Mouse (Mus musculus): ENCODE measurements around the gene Dtx4. TPM values are rescaled to one million over a fixed set of nuclear protein-coding genes. Genes with fewer than 3 reads are reported as not detected.
"Not testable (repeated sequence)": the region's sequence is repeated elsewhere in the genome, so short reads cannot be mapped to it uniquely, and the experiment has no call there.

Gene Dtx4
- total RNA-seq (2014; rRNA removed; ENCODE audit: low replicate concordance) = 1.5 and 3.8 TPM in 2 replicates
- 1.2 and 1.3 TPM in 2 replicates for polyA plus RNA-seq (2015; fragmentation: Nextera tagmentation; extraction: Ambion mirVana)

DNA sequence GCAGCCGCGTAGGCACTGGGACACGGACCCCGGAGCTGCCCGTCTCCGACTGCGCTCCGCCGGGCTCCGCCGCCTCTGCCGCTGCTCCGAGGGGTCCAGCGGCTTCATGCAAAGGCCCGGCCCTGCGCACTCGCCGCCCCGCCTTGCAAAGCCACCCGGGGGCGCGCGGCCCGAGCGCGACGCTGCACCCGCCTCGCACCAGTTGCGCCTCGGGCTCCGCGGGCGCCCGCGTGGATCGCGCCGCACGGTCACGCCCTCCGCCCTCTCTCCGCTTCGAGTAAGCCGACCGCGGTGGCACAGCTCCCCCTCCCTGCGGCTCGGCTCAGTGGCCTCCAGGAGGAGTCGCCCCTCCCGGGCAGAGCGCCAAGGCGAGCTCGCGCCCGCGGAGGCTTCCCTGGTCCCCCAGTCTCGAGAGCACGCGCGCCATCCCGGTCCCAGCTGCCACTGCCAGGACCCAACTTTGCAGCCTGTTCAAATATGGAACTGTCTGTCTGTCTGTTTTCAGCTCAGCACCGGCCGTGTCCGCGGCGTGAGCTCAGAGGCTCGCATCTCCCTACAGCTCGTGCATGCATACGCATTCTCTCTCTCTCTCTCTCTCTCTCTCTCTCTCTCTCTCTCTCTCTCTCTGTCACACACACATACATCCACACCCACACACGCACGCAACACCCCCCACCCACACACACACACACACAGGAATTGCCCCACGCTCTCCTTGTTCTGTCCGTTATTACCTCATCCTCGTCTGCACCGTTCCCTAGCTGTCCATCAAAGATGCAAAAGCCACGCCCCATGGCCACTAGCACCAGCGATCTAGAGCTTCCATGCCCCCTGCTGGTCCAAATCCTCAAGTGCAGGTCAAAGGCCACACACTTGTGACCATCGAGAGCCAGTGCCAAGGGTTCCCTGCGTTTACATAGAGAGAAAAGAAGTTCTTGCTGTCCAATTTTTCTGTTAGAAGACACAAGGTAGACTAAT, at the start of gene Dtx4:
Gene Dtx4, minus strand, starts transcription at position 85 of the 978 bp plus-strand sequence.
- peak within 1 kb of the TSS; percentile 95 for H3K4me2 ChIP-seq (ENCODE audit: low read depth, low read length)
- WGBS = under 1% methylated on average over 74 of the region's 80 CpGs
- H3K27me3 ChIP-seq (ENCODE audit: control insufficient read depth, insufficient read depth, low read length) = peaks cover 16% of the 10 kb centered on the region
- H3K4me1 ChIP-seq (ENCODE audit: control insufficient read depth, insufficient read depth) = no peaks in the 10 kb centered on the region
- DNase-seq (ENCODE audit: low spot score) (peak; percentile 88), ATAC-seq (ENCODE audit: insufficient read depth, low read depth) (peak; percentile 90)
- no peaks in the 10 kb centered on the region for H3K36me3 ChIP-seq (replicated peaks; ENCODE audit: control insufficient read depth, insufficient read depth, low read length)
- H3K9ac ChIP-seq (replicated peaks; ENCODE audit: low read depth, low read length) = peak within 1 kb of the TSS; percentile 51
- H3K9me3 ChIP-seq (replicated peaks; ENCODE audit: control insufficient read depth, low read length) = no peaks in the 10 kb centered on the region
- TF ChIP-seq CTCF (IDR thresholded peaks at IDR 0.05; ENCODE audit: low read depth) (peak; percentile 98), EP300 (IDR thresholded peaks at IDR 0.05; ENCODE audit: low read depth) (no peak)
- H3K27ac ChIP-seq (ENCODE audit: low read depth) = peak within 1 kb of the TSS; percentile 49
- peak within 1 kb of the TSS; percentile 59 for H3K4me3 ChIP-seq (ENCODE audit: low read depth, low read length)

DNA sequence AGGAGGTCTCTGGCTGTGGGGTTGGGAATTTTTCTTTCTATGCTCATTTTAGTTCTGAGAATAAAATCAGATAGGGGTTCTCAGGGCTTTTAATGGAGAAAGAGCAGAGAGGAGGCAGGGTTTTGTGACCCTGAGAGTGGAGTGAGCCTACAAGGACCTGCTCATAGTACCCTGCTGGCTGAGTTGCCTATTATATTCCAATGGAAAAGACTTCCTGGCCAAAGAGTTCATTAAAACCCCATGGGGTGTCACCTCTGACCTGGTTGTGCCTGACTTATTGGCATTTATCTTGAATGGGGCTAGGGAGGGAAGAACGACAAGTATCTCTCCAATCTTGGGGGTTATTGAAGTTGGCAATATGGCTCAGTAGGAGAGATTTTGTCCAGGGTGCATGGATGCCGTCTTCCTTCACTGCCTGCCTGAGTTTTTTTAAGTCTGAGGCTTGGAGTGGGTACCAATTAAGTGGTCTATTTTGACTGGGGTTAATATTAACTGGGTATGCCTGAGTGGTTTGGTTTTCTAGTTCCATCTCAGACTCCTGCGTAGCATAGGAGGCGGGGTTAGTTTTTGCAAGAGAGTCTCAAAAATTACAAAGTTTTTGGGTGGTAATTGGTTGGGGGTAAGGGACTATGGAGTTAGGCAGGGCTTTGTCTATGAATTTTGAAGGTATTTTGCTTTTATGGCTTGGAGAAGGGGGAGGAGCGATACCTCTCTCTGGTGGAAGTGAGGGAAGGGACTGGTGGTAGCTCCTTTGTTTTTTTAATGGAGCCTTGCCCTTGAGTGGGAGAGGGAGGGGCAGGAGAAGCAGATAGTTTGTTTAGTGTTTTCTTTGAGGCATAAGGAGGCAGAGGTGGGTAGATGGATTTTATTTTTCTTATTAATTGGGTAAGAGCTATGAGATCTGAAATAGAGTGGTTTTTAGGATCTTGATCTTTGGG, 49.0 kb upstream of the Dtx4 start:
- H3K4me2 ChIP-seq (ENCODE audit: low read depth, low read length) = no peak overlapping the region
- H3K4me1 ChIP-seq (ENCODE audit: control insufficient read depth, insufficient read depth) = no peaks in the 10 kb centered on the region
- no peaks in the 10 kb centered on the region for H3K27me3 ChIP-seq (ENCODE audit: control insufficient read depth, insufficient read depth, low read length)
- ATAC-seq (ENCODE audit: insufficient read depth, low read depth) (no peak), DNase-seq (ENCODE audit: low spot score) (no peak)
- no peak overlapping the region for H3K4me3 ChIP-seq (ENCODE audit: low read depth, low read length)
- no peaks in the 10 kb centered on the region for H3K36me3 ChIP-seq (replicated peaks; ENCODE audit: control insufficient read depth, insufficient read depth, low read length)
- H3K9me3 ChIP-seq (replicated peaks; ENCODE audit: control insufficient read depth, low read length) = no peaks in the 10 kb centered on the region
- no peak overlapping the region for H3K27ac ChIP-seq (ENCODE audit: low read depth)
- TF ChIP-seq CTCF (IDR thresholded peaks at IDR 0.05; ENCODE audit: low read depth) (no peak), EP300 (IDR thresholded peaks at IDR 0.05; ENCODE audit: low read depth) (no peak)
- 78% methylated on average over 5 of the region's 5 CpGs for WGBS
- H3K9ac ChIP-seq (replicated peaks; ENCODE audit: low read depth, low read length) = no peak overlapping the region

DNA sequence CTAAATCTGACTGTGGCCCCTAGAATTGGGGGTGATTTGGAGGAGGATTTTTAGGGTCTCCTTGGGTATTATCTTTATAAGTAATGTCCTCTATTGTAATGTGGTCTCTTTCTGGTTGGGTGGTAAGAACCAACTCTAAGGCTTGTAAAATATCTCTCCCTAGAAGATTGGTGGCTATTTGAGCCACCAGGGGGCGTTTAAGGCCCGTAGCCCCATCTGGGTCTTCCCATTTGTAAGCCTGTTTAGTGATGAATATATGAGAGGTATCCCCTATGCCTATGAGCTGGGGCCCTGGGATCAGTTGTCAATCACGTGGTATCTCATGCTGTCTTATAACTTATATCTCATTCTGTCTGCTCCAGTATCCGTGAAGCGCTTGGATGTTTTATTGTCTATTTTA, 47.9 kb upstream of the Dtx4 start:
- 69% methylated on average over 5 of the region's 5 CpGs for WGBS
- Histone ChIP-seq H3K36me3 (replicated peaks; ENCODE audit: control insufficient read depth, insufficient read depth, low read length) (no peaks in the 10 kb centered on the region), H3K4me2 (ENCODE audit: low read depth, low read length) (no peak overlapping the region), H3K9me3 (replicated peaks; ENCODE audit: control insufficient read depth, low read length) (no peaks in the 10 kb centered on the region), H3K4me3 (ENCODE audit: low read depth, low read length) (no peak overlapping the region), H3K4me1 (ENCODE audit: control insufficient read depth, insufficient read depth) (no peaks in the 10 kb centered on the region), H3K27ac (ENCODE audit: low read depth) (no peak overlapping the region), H3K9ac (replicated peaks; ENCODE audit: low read depth, low read length) (no peak overlapping the region), H3K27me3 (ENCODE audit: control insufficient read depth, insufficient read depth, low read length) (no peaks in the 10 kb centered on the region)
- no peak for DNase-seq (ENCODE audit: low spot score)
- no peak for TF ChIP-seq EP300 (IDR thresholded peaks at IDR 0.05; ENCODE audit: low read depth)
- TF ChIP-seq CTCF (IDR thresholded peaks at IDR 0.05; ENCODE audit: low read depth) = peak; percentile 42
- ATAC-seq (ENCODE audit: insufficient read depth, low read depth) = no peak

DNA sequence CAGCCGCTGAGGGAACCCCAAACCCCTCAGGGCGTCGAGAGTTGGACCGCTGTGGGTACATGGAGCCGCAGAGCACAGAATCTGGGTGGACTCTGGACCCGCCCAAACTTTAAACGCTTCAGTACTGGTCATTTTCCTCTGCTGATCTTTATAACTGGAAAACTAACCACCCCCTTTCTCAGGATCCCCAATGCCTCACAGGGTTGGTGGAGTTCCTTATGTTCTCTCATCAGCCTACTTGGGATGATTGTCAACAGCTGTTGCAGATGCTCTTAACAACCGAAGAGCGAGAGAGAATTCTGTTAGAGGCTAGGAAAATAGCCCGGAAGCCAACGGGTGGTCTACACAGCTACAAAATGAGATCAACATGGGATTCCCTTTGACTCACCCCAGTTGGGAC, 44.2 kb upstream of the Dtx4 start, which contains the start of gene Fam111a:
Gene Fam111a, plus strand, starts transcription at position 301 of the 400 bp plus-strand sequence.
- H3K4me3 ChIP-seq (ENCODE audit: low read depth, low read length); H3K27me3 ChIP-seq (ENCODE audit: control insufficient read depth, insufficient read depth, low read length); H3K27ac ChIP-seq (ENCODE audit: low read depth); DNase-seq (ENCODE audit: low spot score); H3K36me3 ChIP-seq (replicated peaks; ENCODE audit: control insufficient read depth, insufficient read depth, low read length); H3K9ac ChIP-seq (replicated peaks; ENCODE audit: low read depth, low read length); H3K4me2 ChIP-seq (ENCODE audit: low read depth, low read length); H3K4me1 ChIP-seq (ENCODE audit: control insufficient read depth, insufficient read depth); ATAC-seq (ENCODE audit: insufficient read depth, low read depth); H3K9me3 ChIP-seq (replicated peaks; ENCODE audit: control insufficient read depth, low read length): not testable (repeated sequence)
- WGBS = 89% methylated on average over 11 of the region's 11 CpGs

DNA sequence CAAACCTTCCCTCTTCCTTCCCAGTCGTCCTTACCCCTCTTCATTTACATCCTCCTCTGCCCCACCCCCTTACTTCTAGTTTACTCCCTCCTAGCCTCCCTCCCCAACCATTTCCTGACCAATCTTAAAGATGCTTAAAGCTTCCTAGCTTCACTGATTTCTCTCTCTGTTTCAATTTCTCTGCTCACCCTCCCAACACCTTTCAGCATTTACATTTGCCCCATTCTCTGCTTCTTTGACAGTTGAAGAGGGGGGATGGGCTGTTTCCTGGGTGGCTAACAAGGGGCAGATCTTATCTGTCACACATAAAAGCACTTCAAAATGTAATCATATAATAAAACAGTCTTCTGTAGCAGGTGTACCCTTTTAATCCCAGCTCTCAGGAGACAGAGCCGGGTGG, 40.4 kb upstream of the Dtx4 start:
- TF ChIP-seq CTCF (IDR thresholded peaks at IDR 0.05; ENCODE audit: low read depth) (no peak), EP300 (IDR thresholded peaks at IDR 0.05; ENCODE audit: low read depth) (no peak)
- Histone ChIP-seq H3K9me3 (replicated peaks; ENCODE audit: control insufficient read depth, low read length) (no peaks in the 10 kb centered on the region), H3K4me1 (ENCODE audit: control insufficient read depth, insufficient read depth) (no peaks in the 10 kb centered on the region)

More for the DNA sequence above, 40.4 kb upstream of the Dtx4 start:
- Histone ChIP-seq H3K36me3 (replicated peaks; ENCODE audit: control insufficient read depth, insufficient read depth, low read length) (no peaks in the 10 kb centered on the region), H3K4me2 (ENCODE audit: low read depth, low read length) (no peak overlapping the region), H3K27ac (ENCODE audit: low read depth) (no peak overlapping the region), H3K9ac (replicated peaks; ENCODE audit: low read depth, low read length) (no peak overlapping the region), H3K27me3 (ENCODE audit: control insufficient read depth, insufficient read depth, low read length) (no peaks in the 10 kb centered on the region), H3K4me3 (ENCODE audit: low read depth, low read length) (no peak overlapping the region)
- 23% methylated on average over 2 of the region's 2 CpGs for WGBS
- ATAC-seq (ENCODE audit: insufficient read depth, low read depth) (no peak), DNase-seq (ENCODE audit: low spot score) (no peak)
